Mouse (Mus musculus) megakaryocyte progenitor cell, adult 5-6 weeks (primary cell): ENCODE data around the gene Gm17654. TPM values are rescaled to one million over a fixed set of nuclear protein-coding genes. Genes with fewer than 3 reads are reported as not detected.
"Not testable (repeated sequence)": the region's sequence is repeated elsewhere in the genome, so short reads cannot be mapped to it uniquely, and the experiment has no call there.

ENCODE experiments used
- ATAC-seq: replicated peaks from 2 replicates; pipeline ENCODE4 v1.8.0; 2016; ENCODE audit warnings: mild to moderate bottlenecking, moderate TSS enrichment, inconsistent platforms; ENCODE audit not compliant: poor library complexity
- total RNA-seq, 2 experiments: library from RNA; stranded (forward) in 1 of 2; stranded (reverse) in 1 of 2; fragments of 157-497, 149-512 nt in 1 of 2; fragments of 200-1000 nt in 1 of 2; gene quantifications; 2 replicates each; pipeline versions ENCODE4 v1.2.3 to v1.2.4; 2015 to 2017

Gene Gm17654
- total RNA-seq (2015) (not detected in 2 replicates), total RNA-seq (2017) (not detected in 2 replicates)

DNA sequence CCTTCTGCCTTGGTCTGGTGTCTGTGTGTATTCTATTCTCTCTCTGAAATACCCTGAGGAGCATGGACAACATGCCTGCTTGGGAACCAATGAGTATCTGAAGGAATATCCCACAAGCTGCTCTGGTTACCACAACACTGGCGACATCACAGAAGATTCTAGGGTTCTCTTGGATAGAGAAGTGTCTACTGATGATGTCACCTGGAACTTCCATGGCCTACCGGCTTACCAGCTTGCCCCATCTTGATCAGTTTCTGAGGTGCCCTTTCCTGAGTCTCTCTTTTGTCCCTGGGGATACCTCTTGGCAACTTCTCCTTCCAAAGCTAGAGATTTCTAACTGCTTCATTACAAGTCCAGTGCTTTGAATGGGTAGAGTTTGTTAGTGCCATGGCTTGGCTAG is at the start of gene Gm17654:
TSS of gene Gm17654 (minus strand) at position 101 of the 400 bp plus-strand sequence.
- ATAC-seq = not testable (repeated sequence)

DNA sequence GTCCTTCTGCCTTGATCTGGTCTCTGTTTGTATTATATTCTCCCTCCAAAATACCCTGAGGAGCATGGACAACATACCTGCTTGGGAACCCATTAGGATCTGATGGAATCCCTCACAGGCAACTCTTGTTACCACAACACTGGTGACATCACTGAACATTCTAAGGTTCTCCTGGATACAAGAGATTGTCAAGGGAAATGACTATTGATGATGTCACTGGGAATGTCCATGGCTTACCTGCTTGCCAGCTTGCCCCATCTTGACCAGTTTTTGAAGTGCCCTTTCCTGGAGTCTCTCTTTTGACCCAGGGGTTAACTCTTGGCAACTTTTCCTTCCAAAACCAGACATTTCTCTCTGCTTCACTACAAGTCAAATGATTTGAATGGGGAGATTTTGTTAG is 29.0 kb upstream of the Gm17654 start, which contains the start of gene Gm10375:
TSS of gene Gm10375 (minus strand) at position 101 of the 400 bp plus-strand sequence.
- ATAC-seq = not testable (repeated sequence)

DNA sequence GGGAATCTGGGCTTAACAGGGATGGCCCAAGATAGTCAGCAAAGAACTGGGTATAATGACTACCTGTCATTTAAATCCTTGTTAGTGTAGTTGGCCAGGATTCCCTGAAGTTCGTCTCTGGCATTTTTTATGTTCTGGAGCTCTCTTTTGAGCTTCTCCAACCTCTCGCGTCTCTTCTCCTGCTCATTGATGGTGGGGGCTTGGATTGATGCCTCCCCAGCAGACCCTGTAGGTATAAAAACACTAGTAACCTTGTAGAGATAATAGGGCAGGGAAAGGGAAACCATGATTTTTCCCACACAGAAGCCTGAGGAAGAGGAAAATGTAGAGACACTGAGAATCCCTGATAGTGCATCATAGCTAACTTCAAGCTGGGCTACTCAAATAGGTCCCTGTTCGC is 977 bp downstream of the Gm17654 start:
- not testable (repeated sequence) for ATAC-seq

DNA sequence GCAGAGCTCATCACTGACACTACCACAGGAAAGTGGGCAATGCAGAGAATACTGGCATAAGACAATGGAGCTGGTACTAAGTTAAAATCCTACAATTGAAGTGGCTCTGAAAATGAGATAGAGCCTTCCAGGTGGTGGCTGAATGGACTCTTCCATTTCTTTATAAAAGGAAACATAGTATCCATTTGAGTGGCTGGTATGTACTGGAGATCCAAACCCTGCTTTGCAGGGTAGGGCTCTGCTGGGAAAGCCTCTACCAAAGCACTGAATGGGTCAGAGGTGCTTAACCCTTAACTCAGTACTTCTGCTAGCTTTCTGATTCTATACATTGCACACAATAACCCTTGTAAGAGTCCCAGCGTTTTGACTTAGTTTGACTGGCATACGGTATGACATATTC is 26.7 kb downstream of the Gm17654 start:
- ATAC-seq = not testable (repeated sequence)

DNA sequence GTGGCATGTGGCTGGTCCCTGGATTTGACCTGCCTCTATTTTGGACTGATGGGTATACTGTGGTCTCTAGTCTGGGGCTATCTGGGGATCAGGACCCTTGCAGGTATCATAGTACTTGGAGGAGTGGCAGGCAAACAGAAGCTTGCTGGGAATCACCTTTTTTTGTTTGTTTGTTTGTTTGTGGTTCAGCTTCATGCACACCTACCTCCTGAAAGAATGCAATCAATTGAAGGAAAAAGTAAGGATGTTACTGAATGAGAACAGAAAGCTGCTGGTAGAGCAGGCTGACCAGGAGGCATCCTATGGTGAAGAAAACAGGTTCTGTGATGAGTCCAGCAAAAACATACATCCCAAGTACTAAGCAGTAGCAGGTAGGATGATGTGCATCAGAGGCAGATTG is 32.7 kb downstream of the Gm17654 start:
- ATAC-seq = not testable (repeated sequence)

DNA sequence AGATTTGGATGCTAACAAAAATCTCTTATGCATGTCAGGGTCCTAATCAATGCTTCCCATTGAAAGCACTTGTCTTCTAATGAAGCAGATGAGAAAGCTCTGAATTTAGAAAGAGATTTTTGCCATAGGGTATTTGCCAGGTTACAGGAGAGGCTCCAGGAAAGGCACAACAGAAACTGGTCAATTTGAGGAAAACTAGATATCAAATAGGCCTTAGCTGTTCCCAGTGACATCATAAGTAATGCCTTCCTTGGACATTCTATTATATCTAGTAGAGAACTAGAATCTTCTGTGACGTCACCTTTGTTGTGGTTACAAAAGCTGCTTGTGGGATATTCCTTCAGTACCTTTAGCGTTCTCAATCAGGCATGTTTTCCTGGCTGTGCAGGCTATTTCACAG is 35.7 kb downstream of the Gm17654 start, which contains the start of gene Gm5799:
TSS of gene Gm5799 (plus strand) at position 301 of the 400 bp plus-strand sequence.
- ATAC-seq = not testable (repeated sequence)

DNA sequence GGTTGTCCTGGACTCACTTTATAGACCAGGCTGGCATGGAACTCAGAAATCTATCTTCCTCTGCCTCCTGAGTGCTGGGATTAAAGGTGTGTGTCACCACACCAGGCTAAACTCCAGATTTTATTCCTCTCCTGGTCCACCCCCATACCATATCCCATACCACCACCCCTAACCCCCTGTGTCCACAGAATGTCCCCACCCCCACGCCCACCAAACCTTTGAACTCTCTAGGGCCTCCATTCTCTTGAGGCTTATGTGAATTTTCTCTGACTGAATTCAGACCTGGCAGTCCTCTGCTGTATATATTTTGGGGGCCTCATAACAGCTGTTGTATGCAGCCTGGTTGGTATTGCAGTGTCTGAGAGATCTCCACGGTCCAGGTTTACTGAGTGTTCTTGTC is 40.8 kb downstream of the Gm17654 start:
- not testable (repeated sequence) for ATAC-seq

DNA sequence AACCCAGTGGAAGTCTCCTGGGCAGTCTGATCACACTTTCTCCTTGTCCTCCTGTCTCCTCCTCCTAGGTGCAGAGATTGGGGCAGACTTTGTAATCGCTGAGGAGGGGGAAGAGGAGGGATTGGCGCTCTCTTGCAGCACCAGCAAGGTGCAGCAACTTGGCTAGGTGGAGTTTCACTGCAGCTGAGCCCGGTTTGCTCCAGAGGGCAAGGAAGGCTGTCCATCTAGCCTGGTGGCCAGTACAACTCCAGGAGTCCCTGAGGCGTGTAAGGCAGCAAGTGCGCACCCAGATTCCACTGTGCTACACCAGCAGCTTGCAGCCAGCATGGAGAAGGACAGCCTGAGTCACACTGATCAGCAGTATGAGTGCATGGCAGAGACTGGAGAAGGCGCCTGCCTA is 46.6 kb downstream of the Gm17654 start:
- not testable (repeated sequence) for ATAC-seq

DNA sequence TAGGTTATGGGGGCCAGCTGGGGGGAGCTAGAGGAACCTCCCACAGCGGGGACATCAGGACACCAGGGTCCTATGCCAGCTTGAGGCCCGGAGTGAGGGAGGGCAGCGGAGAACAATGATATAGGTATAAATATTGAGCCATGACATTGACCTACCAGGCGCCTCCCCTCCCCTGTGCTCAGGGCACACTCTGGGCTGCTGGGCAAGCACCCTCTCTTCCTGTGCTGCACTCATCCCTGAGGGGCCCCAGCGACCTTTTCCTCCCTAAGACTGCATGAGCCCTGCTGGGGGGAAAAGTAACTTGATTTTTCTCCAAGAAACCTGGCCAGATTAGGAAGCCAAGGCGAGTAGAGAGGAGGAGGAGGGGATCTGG is 46.9 kb downstream of the Gm17654 start:
- ATAC-seq = not testable (repeated sequence)

DNA sequence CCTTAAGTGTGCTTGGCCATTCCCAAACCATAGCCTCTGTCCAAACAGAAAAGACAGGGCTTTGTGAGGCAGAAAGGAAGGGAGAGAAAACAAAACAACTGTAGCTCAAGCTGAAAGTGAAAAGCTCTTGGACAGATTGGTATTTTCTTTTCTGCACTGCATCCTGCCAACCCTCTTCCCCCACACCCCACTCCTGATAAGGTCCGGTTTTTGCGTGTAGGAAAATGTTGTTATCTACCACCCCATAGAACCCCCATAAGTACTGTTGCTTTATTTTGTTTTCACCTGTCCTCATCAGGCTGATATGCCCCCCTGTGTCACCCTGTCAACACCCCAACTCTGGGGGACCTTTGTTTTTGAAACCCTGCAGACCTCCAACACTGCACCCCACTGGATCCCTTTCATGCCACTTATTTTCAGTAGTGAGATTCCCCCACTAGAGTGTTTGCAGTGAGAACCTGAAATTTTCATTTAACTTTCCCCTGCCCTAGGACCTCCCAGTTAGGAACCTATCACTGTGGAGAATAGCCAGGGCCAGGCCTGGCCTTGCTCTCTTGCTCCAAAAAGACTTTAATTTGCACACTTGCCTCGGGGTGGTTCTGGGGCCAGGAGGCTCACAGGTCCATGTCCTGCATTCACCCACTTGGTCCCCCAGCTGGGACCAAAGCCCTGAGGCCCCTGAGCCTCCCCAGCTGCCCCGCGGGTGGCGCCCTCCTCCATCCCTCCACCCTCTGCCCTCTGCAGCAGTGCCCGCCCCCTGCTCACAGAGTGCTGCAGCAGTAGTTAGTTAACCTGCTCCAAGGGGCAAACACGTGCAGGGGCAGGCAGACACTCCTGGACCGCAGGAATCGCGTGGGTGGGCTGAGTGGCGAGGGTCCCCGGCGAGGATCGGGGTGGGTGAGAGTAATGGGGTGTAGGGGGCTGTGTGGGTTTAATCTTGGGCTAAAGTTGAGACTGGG is 47.6 kb downstream of the Gm17654 start:
- ATAC-seq = not testable (repeated sequence)

Other genes starting within 250 kb of the Gm17654 start
- not detected in 2 replicates for gene 1700001F09Rik, start 231.3 kb downstream of the Gm17654 start, total RNA-seq (2015)
- not detected in 2 replicates for gene 1700001F09Rik, start 231.3 kb downstream of the Gm17654 start, total RNA-seq (2017)
- not detected in 2 replicates for gene Gm8138, start 162.8 kb downstream of the Gm17654 start, total RNA-seq (2015)
- not detected in 2 replicates for gene Gm8138, start 162.8 kb downstream of the Gm17654 start, total RNA-seq (2017)
- not detected in 2 replicates for gene Gm5799, start 35.6 kb downstream of the Gm17654 start, total RNA-seq (2015)
- not detected in 2 replicates for gene Gm5799, start 35.6 kb downstream of the Gm17654 start, total RNA-seq (2017)
- gene Gm10375, start 28.9 kb upstream of the Gm17654 start, total RNA-seq (2015) = not detected in 2 replicates
- not detected in 2 replicates for gene Gm10375, start 28.9 kb upstream of the Gm17654 start, total RNA-seq (2017)
- gene Gm8165, start 98.1 kb upstream of the Gm17654 start, total RNA-seq (2015) = not detected in 2 replicates
- not detected in 2 replicates for gene Gm8165, start 98.1 kb upstream of the Gm17654 start, total RNA-seq (2017)
- 1.3 and 1.7 TPM in 2 replicates for gene Gm7324, start 118.7 kb upstream of the Gm17654 start, total RNA-seq (2015)
- gene Gm7324, start 118.7 kb upstream of the Gm17654 start, total RNA-seq (2017) = 6.3 and 8.9 TPM in 2 replicates
- not detected in 2 replicates for gene Gm16506, start 148.3 kb upstream of the Gm17654 start, total RNA-seq (2015)
- gene Gm16506, start 148.3 kb upstream of the Gm17654 start, total RNA-seq (2017) = not detected in 2 replicates
- not detected in 2 replicates for gene Gm6526, start 168.7 kb upstream of the Gm17654 start, total RNA-seq (2015)
- not detected in 2 replicates for gene Gm6526, start 168.7 kb upstream of the Gm17654 start, total RNA-seq (2017)
- not detected in 2 replicates for gene Gm8180, start 205.6 kb upstream of the Gm17654 start, total RNA-seq (2015)
- not detected in 2 replicates for gene Gm8180, start 205.6 kb upstream of the Gm17654 start, total RNA-seq (2017)